Mouse (Mus musculus) CH12.LX (cell line): ENCODE data around the gene Cacng2. TPM values are rescaled to one million over a fixed set of nuclear protein-coding genes. Genes with fewer than 3 reads are reported as not detected.

Experiments used
- DNase-seq: peaks from one replicate; pipeline ENCODE4 v3.0.0-alpha.2; 2013; ENCODE audit errors: extremely low read depth
- H3K27ac ChIP-seq: 2 replicates; pipeline ENCODE4 v1.5.1; 2012; ENCODE audit warnings: low read depth, mild to moderate bottlenecking, control low read depth, moderate library complexity; ENCODE audit not compliant: insufficient read depth
- H3K27me3 ChIP-seq: replicated peaks from 2 replicates; pipeline ENCODE3; 2012; ENCODE audit warnings: inconsistent platforms
- H3K36me3 ChIP-seq, 2 experiments: replicated peaks in 1 of 2; 2 replicates each; pipeline versions ENCODE3 to v1.6.1; 2012; ENCODE audit warnings: inconsistent platforms in 1 of 2, low read length in 1 of 2, mild to moderate bottlenecking in 1 of 2, mixed read lengths in 1 of 2, moderate library complexity in 1 of 2; ENCODE audit not compliant: control insufficient read depth in 1 of 2, insufficient read depth in 1 of 2
- H3K4me1 ChIP-seq, 2 experiments: 2 replicates each; pipeline ENCODE4 v1.6.1; 2012; ENCODE audit warnings: inconsistent platforms in 1 of 2, moderate library complexity in 1 of 2; ENCODE audit not compliant: insufficient read depth in 2 of 2, control insufficient read depth in 1 of 2
- H3K4me2 ChIP-seq: 2 replicates; pipeline ENCODE4 v1.6.1; 2012; ENCODE audit warnings: low read depth, mild to moderate bottlenecking, control low read depth; ENCODE audit not compliant: poor library complexity, insufficient read depth, severe bottlenecking
- H3K4me3 ChIP-seq, 3 experiments: fragments of 150-350 bp in 1 of 3; sonication (generic) in 1 of 3; replicated peaks in 1 of 3; 2 replicates each; pipeline versions ENCODE3 to v1.5.1; 2011 to 2012; ENCODE audit warnings: low read depth in 2 of 3, low read length in 2 of 3, mild to moderate bottlenecking in 2 of 3, moderate library complexity in 2 of 3, control low read depth in 1 of 3, improper control_type of control experiment in 1 of 3, inconsistent platforms in 1 of 3, mixed read lengths in 1 of 3; ENCODE audit not compliant: poor library complexity in 1 of 3
- H3K79me2 ChIP-seq: replicated peaks from 2 replicates; pipeline ENCODE4 v1.6.1; 2012; ENCODE audit warnings: mild to moderate bottlenecking, moderate library complexity; ENCODE audit not compliant: control insufficient read depth, poor library complexity, insufficient read depth, severe bottlenecking; ENCODE audit errors: extremely low read depth
- H3K9ac ChIP-seq: 2 replicates; pipeline ENCODE4 v1.6.1; 2012; ENCODE audit warnings: low read depth, mild to moderate bottlenecking, control low read depth, moderate library complexity; ENCODE audit not compliant: insufficient read depth
- H3K9me3 ChIP-seq: replicated peaks from 2 replicates; pipeline ENCODE3; 2012; ENCODE audit warnings: low read length, inconsistent platforms, mixed read lengths
- BHLHE40 ChIP-seq: IDR thresholded peaks from 2 replicates; pipeline ENCODE4 v1.6.1; 2011; ENCODE audit warnings: mild to moderate bottlenecking, low read depth, low read length, improper control_type of control experiment
- CHD2 ChIP-seq: IDR thresholded peaks from 2 replicates; pipeline ENCODE4 v1.6.1; 2011; ENCODE audit warnings: low read length, improper control_type of control experiment
- CTCF ChIP-seq, 2 experiments: IDR thresholded peaks in 1 of 2; conservative IDR thresholded peaks in 1 of 2; 2 replicates each; pipeline ENCODE4 v1.5.1; 2011 to 2012; ENCODE audit warnings: low read depth in 2 of 2, low read length in 2 of 2, improper control_type of control experiment in 1 of 2, inconsistent platforms in 1 of 2, mild to moderate bottlenecking in 1 of 2, moderate library complexity in 1 of 2
- EP300 ChIP-seq: IDR thresholded peaks from 2 replicates; pipeline ENCODE4 v1.6.1; 2011; ENCODE audit warnings: low read length, improper control_type of control experiment
- ETS1 ChIP-seq: conservative IDR thresholded peaks from 2 replicates; pipeline ENCODE4 v1.6.1; 2012; ENCODE audit warnings: low read depth, mild to moderate bottlenecking, inconsistent platforms, low read length, improper control_type of control experiment, moderate library complexity
- HCFC1 ChIP-seq: IDR thresholded peaks from 2 replicates; pipeline ENCODE4 v1.6.1; 2012; ENCODE audit warnings: low read depth, mild to moderate bottlenecking, inconsistent platforms, low read length, improper control_type of control experiment
- IRF4 ChIP-seq: IDR thresholded peaks from 2 replicates; pipeline ENCODE4 v1.6.1; 2014; ENCODE audit warnings: low read depth, mild to moderate bottlenecking, inconsistent platforms, low read length, improper control_type of control experiment
- JUND ChIP-seq: conservative IDR thresholded peaks from 2 replicates; pipeline ENCODE4 v1.6.1; 2011; ENCODE audit warnings: low read depth, low read length, improper control_type of control experiment
- KAT2A ChIP-seq: IDR thresholded peaks from 2 replicates; pipeline ENCODE4 v1.6.1; 2012; ENCODE audit warnings: low read length, improper control_type of control experiment, inconsistent platforms; ENCODE audit not compliant: insufficient replicate concordance
- MAFK ChIP-seq: IDR thresholded peaks from 2 replicates; pipeline ENCODE4 v1.6.1; 2011; ENCODE audit warnings: low read length, improper control_type of control experiment; ENCODE audit not compliant: insufficient replicate concordance
- MAX ChIP-seq: IDR thresholded peaks from 2 replicates; pipeline ENCODE4 v1.6.1; 2011; ENCODE audit warnings: low read length, improper control_type of control experiment
- MXI1 ChIP-seq: IDR thresholded peaks from 2 replicates; pipeline ENCODE4 v1.6.1; 2011; ENCODE audit warnings: mild to moderate bottlenecking, low read depth, low read length, improper control_type of control experiment
- MYC ChIP-seq: IDR thresholded peaks from 2 replicates; pipeline ENCODE4 v1.6.1; 2011; ENCODE audit warnings: low read depth, mild to moderate bottlenecking, improper control_type of control experiment, low read length
- NRF1 ChIP-seq: IDR thresholded peaks from 2 replicates; pipeline ENCODE4 v1.6.1; 2014; ENCODE audit warnings: low read depth, mild to moderate bottlenecking, inconsistent platforms, low read length, improper control_type of control experiment, moderate library complexity
- POLR2A ChIP-seq: IDR thresholded peaks from 2 replicates; pipeline ENCODE4 v1.6.1; 2011; ENCODE audit warnings: low read depth, mild to moderate bottlenecking, improper control_type of control experiment, low read length
- POLR2AphosphoS2 ChIP-seq: IDR thresholded peaks from 2 replicates; pipeline ENCODE4 v1.6.1; 2011; ENCODE audit warnings: low read depth, low read length, improper control_type of control experiment
- RAD21 ChIP-seq: IDR thresholded peaks from 2 replicates; pipeline ENCODE4 v1.6.1; 2011; ENCODE audit warnings: low read depth, mild to moderate bottlenecking, low read length, improper control_type of control experiment, moderate library complexity
- SIN3A ChIP-seq: IDR thresholded peaks from 2 replicates; pipeline ENCODE4 v1.6.1; 2012; ENCODE audit warnings: low read length, improper control_type of control experiment, inconsistent platforms
- SMC3 ChIP-seq: IDR thresholded peaks from 2 replicates; pipeline ENCODE4 v1.6.1; 2011; ENCODE audit warnings: low read depth, low read length, improper control_type of control experiment
- UBTF ChIP-seq: IDR thresholded peaks from 2 replicates; pipeline ENCODE4 v1.6.1; 2012; ENCODE audit warnings: low read depth, mild to moderate bottlenecking, inconsistent platforms, low read length, improper control_type of control experiment, moderate library complexity
- USF1 ChIP-seq: IDR thresholded peaks from 2 replicates; pipeline ENCODE4 v1.6.1; 2014; ENCODE audit warnings: low read depth, mild to moderate bottlenecking, inconsistent platforms, low read length, improper control_type of control experiment
- USF2 ChIP-seq: conservative IDR thresholded peaks from 2 replicates; pipeline ENCODE4 v1.6.1; 2011; ENCODE audit warnings: low read depth, low read length, improper control_type of control experiment
- ZC3H11A ChIP-seq: IDR thresholded peaks from 2 replicates; pipeline ENCODE4 v1.6.1; 2012; ENCODE audit warnings: low read depth, mild to moderate bottlenecking, inconsistent platforms, low read length, improper control_type of control experiment
- ZKSCAN1 ChIP-seq: IDR thresholded peaks from 2 replicates; pipeline ENCODE4 v1.6.1; 2012; ENCODE audit warnings: low read depth, inconsistent platforms, low read length, improper control_type of control experiment, borderline replicate concordance
- ZMIZ1 ChIP-seq: IDR thresholded peaks from 2 replicates; pipeline ENCODE4 v1.6.1; 2012; ENCODE audit warnings: low read depth, mild to moderate bottlenecking, inconsistent platforms, low read length, improper control_type of control experiment
- ZNF384 ChIP-seq: IDR thresholded peaks from 2 replicates; pipeline ENCODE4 v1.6.1; 2012; ENCODE audit warnings: low read depth, low read length, improper control_type of control experiment, inconsistent platforms
- dilution Hi-C: fragments of 300-500 bp; cut with MboI; formaldehyde crosslinking; loops from 2 replicates; pipeline ENCODE4 v1.14.3; 2020; ENCODE audit warnings: low sequenced_read_pairs; ENCODE audit not compliant: extremely low pct_unique_long_range_greater_than_20kb, extremely low pct_ligation_motif_present
- in situ Hi-C: fragments of 300-500 bp; cut with MboI; formaldehyde crosslinking; loops from 3 replicates; pipeline ENCODE4 v1.14.3; 2019; ENCODE audit warnings: low sequenced_read_pairs, low pct_ligation_motif_present, low pct_unique_long_range_greater_than_20kb, mixed read lengths
- polyA plus RNA-seq: library from polyadenylated mRNA; unstranded; fragments of >175 nt; gene quantifications from 2 replicates; pipeline ENCODE4 v1.2.1, GENCODE M21; 2012; ENCODE audit warnings: low read depth; ENCODE audit not compliant: insufficient read length
- total RNA-seq, 2 experiments: library from RNA; depleted of rRNA; stranded (reverse); fragments of 300-350 nt in 1 of 2; fragments of >200 nt in 1 of 2; gene quantifications; 2 replicates each; pipeline ENCODE4 v1.2.3; 2012 to 2014

The Cacng2 gene
- total and polyA plus RNA-seq, 3 experiments: not detected

GRCm38 (mm10) chr15:77958071-77958470 is 161.8 kb downstream of the Cacng2 start:
- Histone ChIP-seq H3K36me3 (peaks cover 49 to 52% of the 10 kb centered on the region in 2 experiments), H3K4me1 (peaks cover 0 to 3% of the 10 kb centered on the region in 2 experiments; a peak in 1 of 4 replicates), H3K27ac (no peak overlapping the region), H3K27me3 (no peaks in the 10 kb centered on the region), H3K9ac (no peak overlapping the region), H3K4me3 (no peak overlapping the region), H3K79me2 (no peaks in the 10 kb centered on the region), H3K9me3 (peaks cover 4% of the 10 kb centered on the region), H3K4me2 (no peak overlapping the region)
- dilution Hi-C loops: no loop called here
- 0 out of 2 replicates have a peak, but pooled peaks have one; percentile 49 for TF ChIP-seq POLR2A
- TF ChIP-seq ZMIZ1: no peak
- no peak for TF ChIP-seq SIN3A
- peak; percentile 41; the same call in 1 of the 2 replicates for TF ChIP-seq POLR2AphosphoS2
- TF ChIP-seq CHD2: no peak
- in situ Hi-C loops: loop anchor here (25.0 kb wide), 1 partner anchor 579 kb away; the partner anchor contains the start of genes C1qtnf6 and Sstr3
- no peak for DNase-seq

- no peak for DNase-seq
- Histone ChIP-seq H3K36me3 (peaks cover 45 to 47% of the 10 kb centered on the region in 2 experiments), H3K9ac (no peak overlapping the region)
These were observed 162.2 kb downstream of the Cacng2 start for GRCm38 (mm10) chr15:77957625-77958024.

GRCm38 (mm10) chr15:77956404-77956901 is 163.4 kb downstream of the Cacng2 start, which contains the start of gene Foxred2:
Gene Foxred2 (minus strand): TSS chr15:77956722.
- dilution Hi-C loops: no loop called here
- no peak for DNase-seq
- Histone ChIP-seq H3K79me2 (no peaks in the 10 kb centered on the region), H3K4me1 (peaks cover 0 to 3% of the 10 kb centered on the region in 2 experiments; a peak in 1 of 4 replicates), H3K4me2 (no peak within 1 kb of the TSS), H3K9me3 (peaks cover 4% of the 10 kb centered on the region), H3K4me3 (peak within 1 kb of the TSS in 1 of 3 experiments; percentile 22), H3K27me3 (no peaks in the 10 kb centered on the region), H3K27ac (no peak within 1 kb of the TSS), H3K36me3 (peaks cover 33 to 35% of the 10 kb centered on the region in 2 experiments), H3K9ac (no peak within 1 kb of the TSS)
- in situ Hi-C loops: loop anchor here (25.0 kb wide), 1 partner anchor 581 kb away; the partner anchor contains the start of genes C1qtnf6 and Sstr3
- TF ChIP-seq SMC3: no peak
- no peak for TF ChIP-seq UBTF
- no peak; the same call in 1 of the 2 replicates for TF ChIP-seq USF2
- peak; percentile 68 for TF ChIP-seq BHLHE40
- no peak for TF ChIP-seq EP300
- no peak for TF ChIP-seq CHD2
- no peak for TF ChIP-seq HCFC1
- no peak for TF ChIP-seq ZNF384
- no peak for TF ChIP-seq ETS1
- TF ChIP-seq CTCF (conservative IDR thresholded peaks at IDR 0.05 in 1 of 2, IDR thresholded peaks at IDR 0.05 in 1 of 2; ENCODE audit: low read depth in 2 of 2, low read length in 2 of 2): no peak
- no peak for TF ChIP-seq KAT2A
- TF ChIP-seq NRF1: no peak
- no peak for TF ChIP-seq MYC
- TF ChIP-seq USF1: peak; percentile 49
- no peak for TF ChIP-seq MXI1
- peak; percentile 53; the same call in 1 of the 2 replicates for TF ChIP-seq MAX
- TF ChIP-seq JUND: no peak
- no peak for TF ChIP-seq RAD21
- no peak for TF ChIP-seq MAFK
- no peak for TF ChIP-seq ZMIZ1
- no peak for TF ChIP-seq ZC3H11A

More at GRCm38 (mm10) chr15:77957625-77958024, 162.2 kb downstream of the Cacng2 start:
- dilution Hi-C loops: no loop called here
- H3K27ac ChIP-seq: no peak overlapping the region
- in situ Hi-C loops: loop anchor here (25.0 kb wide), 1 partner anchor 580 kb away; the partner anchor contains the start of genes C1qtnf6 and Sstr3
- H3K4me3 ChIP-seq: no peak overlapping the region
- no peaks in the 10 kb centered on the region for H3K79me2 ChIP-seq
- TF ChIP-seq NRF1: no peak
- peak; percentile 91 for TF ChIP-seq POLR2AphosphoS2
- no peak for TF ChIP-seq ZMIZ1
- no peak for TF ChIP-seq USF2
- no peak for TF ChIP-seq BHLHE40
- TF ChIP-seq IRF4: no peak
- TF ChIP-seq CHD2: no peak
- no peak for TF ChIP-seq ZKSCAN1
- peaks cover 0 to 3% of the 10 kb centered on the region in 2 experiments; a peak in 1 of 4 replicates for H3K4me1 ChIP-seq
- H3K4me2 ChIP-seq: no peak overlapping the region
- no peaks in the 10 kb centered on the region for H3K27me3 ChIP-seq
- H3K9me3 ChIP-seq: peaks cover 4% of the 10 kb centered on the region
